21 mouse cellular contexts compared by ENCODE assay signal in the genomic region with DNA sequence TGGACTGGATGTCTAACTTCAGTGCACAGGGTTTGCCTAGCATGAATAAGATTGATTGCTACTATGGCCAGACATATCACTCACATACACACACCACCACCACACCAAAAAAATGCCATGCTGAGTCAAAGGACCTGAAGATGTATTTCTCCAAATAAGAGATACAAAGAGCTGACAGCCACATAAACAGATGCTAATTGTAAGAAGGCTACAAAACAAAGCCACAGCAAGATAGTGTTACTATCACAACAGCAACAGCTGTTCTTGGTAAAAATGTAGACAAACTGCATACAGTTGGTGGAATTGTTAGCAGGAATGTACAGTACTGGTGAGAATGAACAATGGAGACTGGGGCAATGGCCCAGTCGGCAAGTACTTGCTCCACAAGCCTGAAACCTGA. TPM values are rescaled to one million over a fixed set of nuclear protein-coding genes. Genes with fewer than 3 reads are reported as not detected.
DNase-seq lines count a peak whose midpoint lies in the region; ATAC-seq and TF ChIP-seq lines count a peak whose summit lies in the region.
"Had no signal": no experiment of that assay in that cellular context is flagged by ENCODE, and none has a peak within 500 bp of the region (broad histone marks: within the 10 kb centered on the region; RNA-seq: fewer than 3 reads in every experiment).

No protein-coding gene starts in this region.

- H3K4me1 ChIP-seq in kidney, embryonic 15.5 days = peaks cover 10% of the 10 kb centered on the region
- H3K4me1 ChIP-seq in liver, embryonic 14.5 days (replicated peaks; ENCODE audit: control insufficient read depth in 2 of 2, insufficient read depth in 2 of 2, low read length in 1 of 2) = peaks cover 5 to 6% of the 10 kb centered on the region in 2 experiments
- no peaks in the 10 kb centered on the region for H3K4me1 ChIP-seq in lung, postnatal 0 days (ENCODE audit: insufficient read depth, low read depth, low read length)
- 0 out of 2 replicates have a peak, but pooled peaks cover 4% of the 10 kb centered on the region for H3K4me1 ChIP-seq in hindbrain, embryonic 12.5 days
- H3K4me1 ChIP-seq: embryonic facial prominence, embryonic 15.5 days; lung, embryonic 15.5 days had no signal

- H3K27ac ChIP-seq in kidney, embryonic 15.5 days = peak overlapping the region; percentile 23; the same call in 1 of the 2 replicates
- no peak overlapping the region for H3K27ac ChIP-seq in liver, embryonic 14.5 days
- no peak overlapping the region for H3K27ac ChIP-seq in lung, postnatal 0 days (ENCODE audit: low read length)
- H3K27ac ChIP-seq in hindbrain, embryonic 12.5 days = no peak overlapping the region
- H3K27ac ChIP-seq: embryonic facial prominence, embryonic 15.5 days; gastrocnemius, adult 2 months; hindbrain, embryonic 15.5 days; kidney, postnatal 0 days; limb, embryonic 13.5 days; lung, embryonic 15.5 days; macrophage; midbrain, embryonic 15.5 days had no signal

- TF ChIP-seq POLR2A in myocyte (IDR thresholded peaks at IDR 0.05; ENCODE audit: insufficient read length, low read depth) = no peak

- WGBS in kidney, embryonic 15.5 days = 16% methylated on average over 1 of the region's 1 CpGs
- WGBS in liver, embryonic 14.5 days (ENCODE audit: insufficient replicate concordance) = 59% methylated on average over 1 of the region's 1 CpGs
- 16% methylated on average over 1 of the region's 1 CpGs for WGBS in lung, postnatal 0 days
- 36% methylated on average over 1 of the region's 1 CpGs for WGBS in hindbrain, embryonic 12.5 days

- no peaks in the 10 kb centered on the region for H3K27me3 ChIP-seq in kidney, embryonic 15.5 days
- no peaks in the 10 kb centered on the region for H3K27me3 ChIP-seq in liver, embryonic 14.5 days (ENCODE audit: control insufficient read depth, insufficient read depth, low read length)
- H3K27me3 ChIP-seq in myocyte (ENCODE audit: control insufficient read depth, insufficient read depth, insufficient read length) = no peaks in the 10 kb centered on the region
- H3K27me3 ChIP-seq in lung, postnatal 0 days (replicated peaks; ENCODE audit: insufficient read depth, low read length) = no peaks in the 10 kb centered on the region
- no peaks in the 10 kb centered on the region for H3K27me3 ChIP-seq in hindbrain, embryonic 12.5 days
- H3K27me3 ChIP-seq: embryonic facial prominence, embryonic 15.5 days; hindbrain, embryonic 15.5 days; limb, embryonic 13.5 days; lung, embryonic 15.5 days; midbrain, embryonic 15.5 days had no signal

- DNase-seq in kidney, adult 18-20 months = no peak
- peak; percentile 57 for DNase-seq in R1 (ENCODE audit: low read depth, low spot score)
- DNase-seq in liver, embryonic 14.5 days (ENCODE audit: low read depth in 3 of 3, low spot score in 3 of 3) = peak in 1 of 3 experiments; percentile 30
- no peak for DNase-seq in lung, postnatal 0 days (ENCODE audit: low spot score)
- DNase-seq: adrenal gland, adult 8-10 months; cerebellum, postnatal 14 days; gastrocnemius, adult 2 months; heart, postnatal 10 days; thymus, postnatal 36 days had no signal

- H3K4me2 ChIP-seq in kidney, embryonic 15.5 days = no peak overlapping the region
- no peak overlapping the region for H3K4me2 ChIP-seq in liver, embryonic 14.5 days (ENCODE audit: low read depth)
- H3K4me2 ChIP-seq in myocyte (ENCODE audit: low read depth) = peak overlapping the region; percentile 68
- H3K4me2 ChIP-seq in lung, postnatal 0 days (replicated peaks; ENCODE audit: low read depth, low read length) = no peak overlapping the region
- no peak overlapping the region for H3K4me2 ChIP-seq in hindbrain, embryonic 12.5 days (replicated peaks)
- H3K4me2 ChIP-seq: embryonic facial prominence, embryonic 15.5 days; heart, embryonic 11.5 days; hindbrain, embryonic 15.5 days; limb, embryonic 13.5 days; lung, embryonic 15.5 days; midbrain, embryonic 15.5 days had no signal

- H3K9me3 ChIP-seq in kidney, embryonic 15.5 days (replicated peaks) = no peaks in the 10 kb centered on the region
- no peaks in the 10 kb centered on the region for H3K9me3 ChIP-seq in liver, embryonic 14.5 days (ENCODE audit: control insufficient read depth, low read length)
- H3K9me3 ChIP-seq in lung, postnatal 0 days (ENCODE audit: low read length) = no peaks in the 10 kb centered on the region
- no peaks in the 10 kb centered on the region for H3K9me3 ChIP-seq in hindbrain, embryonic 12.5 days (replicated peaks)
- H3K9me3 ChIP-seq: embryonic facial prominence, embryonic 15.5 days; hindbrain, embryonic 15.5 days; limb, embryonic 13.5 days; lung, embryonic 15.5 days; midbrain, embryonic 15.5 days had no signal

- H3K36me3 ChIP-seq in kidney, embryonic 15.5 days = no peaks in the 10 kb centered on the region
- H3K36me3 ChIP-seq in liver, embryonic 14.5 days (replicated peaks; ENCODE audit: control insufficient read depth, insufficient read depth, low read depth) = no peaks in the 10 kb centered on the region
- H3K36me3 ChIP-seq in myocyte (ENCODE audit: control insufficient read depth, insufficient read depth) = no peaks in the 10 kb centered on the region
- no peaks in the 10 kb centered on the region for H3K36me3 ChIP-seq in lung, postnatal 0 days (ENCODE audit: insufficient read depth, low read length)
- H3K36me3 ChIP-seq in hindbrain, embryonic 12.5 days = no peaks in the 10 kb centered on the region
- H3K36me3 ChIP-seq: embryonic facial prominence, embryonic 15.5 days; lung, embryonic 15.5 days; midbrain, embryonic 15.5 days had no signal

- peaks cover 7% of the 10 kb centered on the region for H3K79me2 ChIP-seq in myocyte (ENCODE audit: control insufficient read depth, insufficient read depth)

- peak; percentile 41 for TF ChIP-seq EP300 in liver, embryonic 14.5 days (IDR thresholded peaks at IDR 0.05; ENCODE audit: low read depth)
- no peak for TF ChIP-seq EP300 in lung, postnatal 0 days (IDR thresholded peaks at IDR 0.05)

- no peak overlapping the region for H3ac ChIP-seq in myocyte (ENCODE audit: control insufficient read depth, insufficient read length)

- no peak overlapping the region for H3K9ac ChIP-seq in kidney, embryonic 15.5 days
- no peak overlapping the region for H3K9ac ChIP-seq in liver, embryonic 14.5 days (replicated peaks)
- no peak overlapping the region for H3K9ac ChIP-seq in lung, postnatal 0 days (replicated peaks; ENCODE audit: low read depth)
- H3K9ac ChIP-seq in hindbrain, embryonic 12.5 days = no peak overlapping the region
- H3K9ac ChIP-seq: embryonic facial prominence, embryonic 15.5 days; hindbrain, embryonic 15.5 days; limb, embryonic 13.5 days; lung, embryonic 15.5 days; midbrain, embryonic 15.5 days had no signal

- no peak for ATAC-seq in kidney, embryonic 15.5 days (replicated peaks; ENCODE audit: low FRiP score)
- ATAC-seq in liver, embryonic 14.5 days (ENCODE audit: insufficient read depth) = peak; percentile 72; the same call in 1 of the 2 replicates
- no peak for ATAC-seq in lung, postnatal 0 days
- no peak for ATAC-seq in hindbrain, embryonic 12.5 days (ENCODE audit: low FRiP score)
- ATAC-seq: intestine, embryonic 16.5 days; midbrain, embryonic 15.5 days had no signal

- H3K4me3 ChIP-seq in kidney, embryonic 15.5 days (replicated peaks) = no peak overlapping the region
- H3K4me3 ChIP-seq in liver, embryonic 14.5 days (ENCODE audit: insufficient read depth in 1 of 2, low read depth in 2 of 2, low read length in 2 of 2) = no peak overlapping the region
- no peak overlapping the region for H3K4me3 ChIP-seq in myocyte
- H3K4me3 ChIP-seq in lung, postnatal 0 days (ENCODE audit: low read depth, low read length) = no peak overlapping the region
- H3K4me3 ChIP-seq in hindbrain, embryonic 12.5 days = no peak overlapping the region
- H3K4me3 ChIP-seq: embryonic facial prominence, embryonic 15.5 days; gastrocnemius, adult 2 months; hindbrain, embryonic 15.5 days; limb, embryonic 13.5 days; lung, embryonic 15.5 days; midbrain, embryonic 15.5 days had no signal

- no peak for TF ChIP-seq CTCF in liver, embryonic 14.5 days (IDR thresholded peaks at IDR 0.05; ENCODE audit: low read depth)
- TF ChIP-seq CTCF in lung, postnatal 0 days (IDR thresholded peaks at IDR 0.05) = no peak

TF ChIP-seq in myocyte, 11 proteins besides CTCF, POLR2A, EP300 and RAD21:
- TF ChIP-seq USF1 (IDR thresholded peaks at IDR 0.05; ENCODE audit: low read depth) (no peak), SRF (IDR thresholded peaks at IDR 0.05; ENCODE audit: control insufficient read depth, insufficient read length, low read depth) (no peak), TCF12 (IDR thresholded peaks at IDR 0.05; ENCODE audit: insufficient read depth, poor library complexity, severe bottlenecking) (peak; percentile 14), POLR2AphosphoS2 (IDR thresholded peaks at IDR 0.05; ENCODE audit: insufficient read length, low read depth) (no peak), MYOG (IDR thresholded peaks at IDR 0.05; ENCODE audit: control insufficient read depth in 1 of 3, insufficient read depth in 1 of 3, insufficient read length in 2 of 3, low read depth in 2 of 3) (peak in 2 of 3 experiments; percentile 38 to 73), REST (IDR thresholded peaks at IDR 0.05; ENCODE audit: insufficient read depth, insufficient read length) (no peak), CEBPB (IDR thresholded peaks at IDR 0.05; ENCODE audit: insufficient read depth, poor library complexity, severe bottlenecking) (no peak), TCF3 (IDR thresholded peaks at IDR 0.05; ENCODE audit: insufficient read length, low read depth) (no peak), MYOD1 (IDR thresholded peaks at IDR 0.05; ENCODE audit: control insufficient read depth in 1 of 3, insufficient read length in 2 of 3, low read depth in 2 of 3) (peak in 2 of 3 experiments; percentile 65 to 83), E2F4 (IDR thresholded peaks at IDR 0.05; ENCODE audit: insufficient read depth) (no peak)

RNA-seq across cellular contexts. Expression of a gene that starts 28.8 kb away (rescaled TPM):
- polyA plus RNA-seq in kidney, embryonic 15.5 days (2015; fragmentation: Nextera tagmentation; extraction: Ambion mirVana) = 10.5 and 13.3 TPM in 2 replicates
- 3.3 and 4.2 TPM in 2 replicates for polyA plus RNA-seq in liver, embryonic 14.5 days (2012; rRNA removed)
- polyA plus RNA-seq in liver, embryonic 14.5 days (2014; fragmentation: Nextera tagmentation; extraction: Ambion mirVana) = 2.2 and 2.4 TPM in 2 replicates
- polyA plus RNA-seq in myocyte (2012; fragmentation: generic; extraction: Trizol) = 8.7 TPM
- 5.8 and 7.8 TPM in 2 replicates for polyA plus RNA-seq in lung, postnatal 0 days (2015; fragmentation: Nextera tagmentation; extraction: Ambion mirVana)
- polyA plus RNA-seq in hindbrain, embryonic 12.5 days (2016; fragmentation: Nextera tagmentation; extraction: Ambion mirVana) = 29.3 and 31.1 TPM in 2 replicates
